Mouse (Mus musculus) embryonic facial prominence, embryonic 12.5 days (tissue): ENCODE results near the gene Lonp1. TPM values are rescaled to one million over a fixed set of nuclear protein-coding genes. Genes with fewer than 3 reads are reported as not detected.

Experiments
- ATAC-seq: fragments of 200-750 bp; cut with Nextera tagmentation; 2 replicates; pipeline ENCODE4 v1.8.0; 2017; ENCODE audit not compliant: insufficient number of reproducible peaks, insufficient read depth, low FRiP score, low TSS enrichment
- H3K27ac ChIP-seq: fragments of 300-500 bp; sonication (generic); 2 replicates; pipeline ENCODE4 v1.5.1; 2016; ENCODE audit warnings: mild to moderate bottlenecking
- H3K27me3 ChIP-seq: fragments of 300-500 bp; sonication (generic); 2 replicates; pipeline ENCODE4 v1.6.1; 2016; ENCODE audit warnings: mild to moderate bottlenecking, moderate library complexity
- H3K36me3 ChIP-seq: fragments of 300-500 bp; sonication (generic); 2 replicates; pipeline ENCODE4 v1.6.1; 2016; ENCODE audit warnings: mild to moderate bottlenecking
- H3K4me1 ChIP-seq: fragments of 300-500 bp; sonication (generic); 2 replicates; pipeline ENCODE4 v1.6.1; 2016
- H3K4me2 ChIP-seq: fragments of 300-500 bp; sonication (generic); replicated peaks from 2 replicates; pipeline ENCODE4 v1.6.1; 2016; ENCODE audit warnings: mild to moderate bottlenecking, moderate library complexity
- H3K4me3 ChIP-seq: fragments of 300-500 bp; sonication (generic); 2 replicates; pipeline ENCODE4 v1.5.1; 2016; ENCODE audit warnings: mild to moderate bottlenecking
- H3K9ac ChIP-seq: fragments of 300-500 bp; sonication (generic); 2 replicates; pipeline ENCODE4 v1.6.1; 2016; ENCODE audit warnings: mild to moderate bottlenecking, moderate library complexity
- H3K9me3 ChIP-seq: fragments of 300-500 bp; sonication (generic); 2 replicates; pipeline ENCODE4 v1.6.1; 2016; ENCODE audit warnings: mild to moderate bottlenecking, moderate library complexity
- WGBS: fragments of 180-500 bp; shearing (Covaris S2); methylation state at CpG from one replicate; pipeline ENCODE4 v1.1.7; 2016; 5-methylcytosine and 5-hydroxymethylcytosine counted together
- polyA plus RNA-seq: library from polyadenylated mRNA; unstranded; fragments of >200 nt; fragmentation: Nextera tagmentation; extraction: Ambion mirVana; gene quantifications from 2 replicates; pipeline ENCODE4 v1.2.1, GENCODE M21; 2016

Lonp1 gene
- polyA plus RNA-seq, 1 experiment from 2014 or later = 66.9 TPM

DNA sequence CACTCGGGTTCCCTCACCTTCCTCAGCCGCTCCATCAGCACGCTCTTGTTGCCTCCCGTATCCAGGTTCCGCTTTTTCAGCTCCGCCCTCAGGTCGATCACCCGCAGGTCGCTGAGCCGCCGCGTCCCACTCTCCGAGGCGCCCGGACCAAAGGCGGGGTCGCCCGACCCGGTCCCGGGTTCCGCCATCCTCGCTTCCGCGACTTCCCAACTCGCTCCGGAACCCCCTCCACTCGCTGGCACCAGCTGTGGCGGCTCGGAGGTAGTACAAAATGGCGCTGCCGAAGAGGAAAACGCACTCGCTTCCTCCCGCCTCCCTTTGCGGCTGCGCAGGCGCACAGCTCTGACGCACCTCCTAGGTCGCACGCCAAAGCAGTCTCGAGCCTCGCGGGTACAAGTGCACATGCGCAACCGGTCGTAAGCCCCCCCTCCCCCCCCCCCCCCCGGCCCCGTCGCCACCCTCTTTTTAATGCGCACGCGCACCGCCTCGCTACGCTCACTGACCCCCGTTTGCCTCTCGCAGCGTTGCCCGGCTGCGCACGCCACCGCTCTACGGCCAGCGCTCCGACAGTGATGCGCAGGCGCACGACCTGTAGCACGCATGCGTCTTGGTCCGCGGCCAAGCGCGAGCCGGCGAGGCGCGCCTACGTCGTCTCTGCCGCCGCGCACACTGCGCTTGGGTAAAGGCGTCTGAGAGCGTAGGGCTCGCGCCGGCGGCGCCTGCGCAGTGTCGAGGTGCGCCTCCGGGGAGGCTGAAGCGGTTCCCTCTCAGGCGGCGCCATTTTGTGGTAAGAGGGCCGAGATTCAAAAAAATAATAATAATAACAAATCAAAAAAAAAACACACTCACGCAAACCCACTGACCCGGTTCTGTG lies 42.2 kb downstream of the Lonp1 start, which contains the start of the genes Safb2 and Safb:
Gene Safb2, minus strand, starts transcription at position 329 of the 874 bp plus-strand sequence.
Gene Safb, plus strand, starts transcription at position 569 of the 874 bp plus-strand sequence.
- H3K27ac ChIP-seq = peak within 1 kb of the TSS; percentile 94
- H3K4me3 ChIP-seq = peak within 1 kb of the TSS; percentile 70
- WGBS = under 1% methylated on average over 85 of the region's 101 CpGs
- peak; percentile 94 for ATAC-seq
- peaks cover 34% of the 10 kb centered on the region for H3K4me1 ChIP-seq
- H3K27me3 ChIP-seq = no peaks in the 10 kb centered on the region
- peak within 1 kb of the TSS; percentile 79 for H3K9ac ChIP-seq
- H3K4me2 ChIP-seq = peak within 1 kb of the TSS; percentile 94
- H3K36me3 ChIP-seq = peaks cover 64% of the 10 kb centered on the region
- H3K9me3 ChIP-seq = no peaks in the 10 kb centered on the region

DNA sequence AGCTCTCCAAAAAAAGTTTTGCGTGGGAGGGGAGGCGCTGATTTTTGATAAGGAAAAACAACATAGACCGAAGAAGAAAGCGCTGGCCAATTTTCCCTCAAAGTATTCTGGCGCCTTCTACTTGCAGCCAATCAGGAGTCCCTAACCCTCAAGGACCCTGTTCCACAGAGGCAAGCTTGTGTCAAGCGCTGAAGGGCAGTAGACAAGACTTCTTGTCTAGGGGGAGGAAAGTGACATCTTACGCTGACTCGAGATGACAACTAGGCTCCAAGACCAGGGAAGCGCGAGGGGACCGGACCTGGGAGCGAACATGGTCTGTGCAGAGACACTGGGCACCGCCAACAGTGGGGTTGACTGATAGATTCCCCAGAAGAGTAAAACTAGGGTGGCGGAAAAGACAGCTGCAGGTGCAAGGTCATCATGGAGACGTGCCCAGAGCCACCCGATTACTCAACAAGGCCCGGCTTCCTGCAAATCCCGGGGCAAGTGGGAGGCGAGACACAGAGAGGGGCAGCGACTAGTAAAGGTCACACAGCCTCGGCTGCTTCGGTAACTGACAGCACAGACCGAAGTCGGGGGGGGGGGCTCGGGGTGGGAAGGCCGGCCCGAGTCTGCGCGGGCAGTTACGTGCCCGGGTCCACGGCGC lies 43.0 kb downstream of the Lonp1 start:
- no peak; the same call in 1 of the 2 replicates for ATAC-seq
- Histone ChIP-seq H3K27ac (peak overlapping the region; percentile 93), H3K4me2 (peak overlapping the region; percentile 94), H3K9ac (peak overlapping the region; percentile 79), H3K9me3 (no peaks in the 10 kb centered on the region), H3K4me1 (peaks cover 34% of the 10 kb centered on the region), H3K27me3 (no peaks in the 10 kb centered on the region), H3K36me3 (peaks cover 63% of the 10 kb centered on the region), H3K4me3 (peak overlapping the region; percentile 70)
- WGBS = 2% methylated on average over 33 of the region's 33 CpGs

DNA sequence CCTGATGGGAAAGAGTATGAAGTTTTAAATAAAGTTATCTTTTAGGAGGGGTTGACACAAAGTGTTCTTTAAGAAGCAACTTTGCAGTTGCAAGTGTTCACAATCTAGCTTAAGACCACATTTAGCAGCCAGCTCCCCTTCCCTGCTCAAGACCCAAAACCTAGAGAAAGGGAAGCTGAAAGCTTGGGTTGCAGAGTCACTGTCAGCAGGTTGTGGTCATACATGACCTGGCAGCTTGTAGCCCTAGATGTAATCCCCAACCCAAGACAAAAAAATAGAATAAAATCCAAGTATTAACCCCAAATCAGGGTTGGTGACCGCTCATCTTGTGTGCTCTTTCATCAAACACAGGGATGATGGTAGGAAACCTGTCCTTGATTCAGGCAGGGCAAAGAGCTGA lies 43.6 kb downstream of the Lonp1 start:
- peaks cover 63% of the 10 kb centered on the region for H3K36me3 ChIP-seq
- 79% methylated on average over 1 of the region's 1 CpGs for WGBS

DNA sequence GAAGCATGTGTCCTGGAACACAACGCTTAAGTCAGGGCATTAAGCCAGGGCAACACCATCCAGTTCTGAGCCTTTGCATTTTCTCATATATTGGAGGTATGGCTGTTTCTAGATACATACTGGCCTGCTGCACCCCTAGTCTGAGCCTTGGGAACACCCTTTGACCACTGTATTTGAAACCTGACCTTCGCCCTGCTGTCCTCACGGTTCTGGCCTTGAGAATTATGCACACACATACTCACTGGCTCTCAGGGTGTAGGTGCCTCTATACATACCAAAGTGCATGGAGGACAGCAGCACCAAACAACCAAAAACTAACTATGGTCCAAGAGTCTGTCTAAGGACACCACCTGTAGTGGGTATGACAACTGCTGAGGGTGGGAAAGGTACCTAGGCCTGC lies 53.7 kb downstream of the Lonp1 start:
- ATAC-seq = no peak

More for the DNA sequence above, 43.6 kb downstream of the Lonp1 start:
- no peak for ATAC-seq
- Histone ChIP-seq H3K27me3 (no peaks in the 10 kb centered on the region), H3K4me1 (peaks cover 34% of the 10 kb centered on the region), H3K27ac (no peak overlapping the region), H3K9ac (peak overlapping the region; percentile 79), H3K4me3 (peak overlapping the region; percentile 70), H3K9me3 (no peaks in the 10 kb centered on the region), H3K4me2 (peak overlapping the region; percentile 94)

DNA sequence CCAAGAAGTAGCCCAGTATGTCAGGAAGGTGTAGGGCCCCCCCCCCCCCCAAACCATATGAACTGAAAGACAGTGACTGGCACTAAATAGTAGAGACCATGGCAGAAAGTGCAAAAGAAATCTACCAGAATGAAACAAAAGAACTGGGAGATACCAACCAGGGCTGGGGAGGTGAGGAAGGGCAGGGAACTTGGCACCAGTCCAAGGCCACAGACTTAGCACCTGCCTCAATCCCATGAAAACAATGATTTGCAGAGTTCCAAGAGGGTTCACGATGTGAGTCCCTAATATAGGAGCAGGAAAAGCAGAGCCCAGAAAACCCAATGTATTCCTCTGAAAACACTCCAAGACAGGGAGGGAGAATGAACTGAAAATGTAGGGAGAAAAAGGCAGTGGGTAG lies 54.5 kb downstream of the Lonp1 start:
- no peak overlapping the region for H3K4me3 ChIP-seq
- ATAC-seq = no peak
- 78% methylated on average over 1 of the region's 1 CpGs for WGBS
- H3K9me3 ChIP-seq = no peaks in the 10 kb centered on the region
- H3K4me2 ChIP-seq = no peak overlapping the region
- H3K27ac ChIP-seq = no peak overlapping the region
- peaks cover 86% of the 10 kb centered on the region for H3K36me3 ChIP-seq
- no peaks in the 10 kb centered on the region for H3K27me3 ChIP-seq
- no peak overlapping the region for H3K9ac ChIP-seq
- no peaks in the 10 kb centered on the region for H3K4me1 ChIP-seq

More for the DNA sequence above, 53.7 kb downstream of the Lonp1 start:
- Histone ChIP-seq H3K4me2 (no peak overlapping the region), H3K27ac (no peak overlapping the region), H3K27me3 (no peaks in the 10 kb centered on the region), H3K36me3 (peaks cover 86% of the 10 kb centered on the region), H3K9ac (no peak overlapping the region), H3K9me3 (no peaks in the 10 kb centered on the region), H3K4me1 (no peaks in the 10 kb centered on the region), H3K4me3 (no peak overlapping the region)
- 95% methylated on average over 3 of the region's 3 CpGs for WGBS

DNA sequence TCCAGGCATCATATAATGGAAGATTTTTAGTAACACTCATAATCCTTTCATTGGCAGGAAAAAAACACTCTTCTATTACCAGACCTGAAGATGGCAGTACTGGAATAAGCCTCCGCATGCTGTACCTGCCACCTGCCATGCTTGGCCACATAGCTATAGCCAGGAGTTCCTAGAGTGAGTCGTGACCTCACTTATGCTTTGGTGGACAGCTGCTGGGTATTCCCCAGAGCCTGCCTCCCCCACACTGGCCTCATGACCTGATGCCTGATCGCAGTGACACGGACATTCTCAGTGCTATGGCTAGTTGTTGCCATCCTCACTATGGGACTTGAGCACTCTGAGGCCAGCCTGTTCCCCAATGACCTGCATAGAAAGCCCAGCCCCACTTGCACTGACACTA lies 56.4 kb downstream of the Lonp1 start:
- H3K9ac ChIP-seq = no peak overlapping the region
- no peak overlapping the region for H3K4me3 ChIP-seq
- no peak overlapping the region for H3K27ac ChIP-seq
- H3K27me3 ChIP-seq = no peaks in the 10 kb centered on the region
- H3K9me3 ChIP-seq = no peaks in the 10 kb centered on the region
- no peak overlapping the region for H3K4me2 ChIP-seq
- ATAC-seq = no peak
- peaks cover 91% of the 10 kb centered on the region for H3K36me3 ChIP-seq
- WGBS = 91% methylated on average over 4 of the region's 4 CpGs
- H3K4me1 ChIP-seq = no peaks in the 10 kb centered on the region

DNA sequence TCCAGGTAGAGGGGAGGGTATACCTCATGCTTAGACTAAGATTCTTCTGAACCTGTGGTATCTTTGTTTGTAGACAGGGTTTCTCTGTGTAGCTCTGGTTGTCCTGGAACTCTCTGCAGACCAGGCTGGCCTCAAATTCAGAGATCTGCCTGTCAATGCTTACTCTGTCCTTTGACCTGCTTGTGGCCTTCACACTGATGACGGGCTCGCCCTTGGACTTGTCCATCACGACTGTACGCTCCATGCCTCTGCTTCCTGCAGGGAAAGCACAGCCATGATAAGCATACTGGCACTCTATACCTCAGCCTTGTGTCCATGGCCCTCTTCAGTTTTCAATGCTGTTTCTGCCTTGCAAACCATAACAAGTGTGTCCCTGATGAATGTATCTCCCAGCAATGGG lies 59.3 kb downstream of the Lonp1 start:
- Histone ChIP-seq H3K9me3 (no peaks in the 10 kb centered on the region), H3K27ac (no peak overlapping the region), H3K27me3 (no peaks in the 10 kb centered on the region), H3K4me3 (no peak overlapping the region), H3K4me1 (no peaks in the 10 kb centered on the region), H3K4me2 (no peak overlapping the region), H3K36me3 (peaks cover 93% of the 10 kb centered on the region), H3K9ac (no peak overlapping the region)
- no peak for ATAC-seq
- WGBS = 97% methylated on average over 4 of the region's 4 CpGs

DNA sequence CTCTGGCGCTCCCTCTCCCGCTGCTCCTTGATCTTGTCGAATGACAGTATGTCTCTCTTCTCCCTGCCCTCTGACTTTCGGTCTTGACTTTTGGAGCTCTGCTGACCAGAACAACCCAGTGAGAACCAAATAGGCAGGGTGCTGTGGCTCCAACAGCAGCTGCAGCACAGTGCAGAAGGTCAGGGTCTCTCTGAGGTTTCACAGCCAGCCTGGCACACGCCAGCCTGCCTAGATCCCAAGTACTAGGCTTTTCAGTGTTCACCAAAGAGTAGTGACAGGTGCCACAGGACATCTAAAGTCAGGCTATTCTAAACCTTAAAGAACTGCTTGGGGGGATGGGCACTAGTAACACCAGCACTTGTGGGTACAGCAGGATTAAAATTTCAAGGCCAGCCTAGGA lies 59.8 kb downstream of the Lonp1 start:
- WGBS = 87% methylated on average over 5 of the region's 5 CpGs
- Histone ChIP-seq H3K27me3 (no peaks in the 10 kb centered on the region), H3K36me3 (peaks cover 93% of the 10 kb centered on the region), H3K4me3 (no peak overlapping the region), H3K4me1 (no peaks in the 10 kb centered on the region), H3K9ac (no peak overlapping the region), H3K9me3 (no peaks in the 10 kb centered on the region), H3K27ac (no peak overlapping the region), H3K4me2 (no peak overlapping the region)
- ATAC-seq = no peak

DNA sequence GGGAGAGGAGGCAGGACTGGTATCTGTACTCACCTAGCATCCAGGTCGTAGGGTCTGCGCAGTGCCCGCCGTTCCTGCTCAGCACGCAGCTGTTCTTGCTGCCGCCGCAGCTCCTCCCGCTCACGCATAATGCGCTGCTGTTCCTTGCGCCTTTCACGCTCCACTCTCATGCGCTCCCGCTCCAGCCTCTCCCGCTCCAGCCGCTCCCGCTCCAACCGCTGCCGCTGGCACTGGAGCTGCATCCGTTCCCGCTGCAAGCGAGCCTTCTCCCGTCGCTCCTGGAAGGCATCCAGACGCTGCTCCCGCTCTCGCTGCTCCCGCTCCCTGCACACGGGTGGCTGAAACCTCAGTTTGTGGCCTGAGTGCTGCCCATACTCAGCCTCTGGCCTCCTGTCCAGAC lies 60.4 kb downstream of the Lonp1 start:
- Histone ChIP-seq H3K4me3 (no peak overlapping the region), H3K27ac (no peak overlapping the region), H3K9me3 (no peaks in the 10 kb centered on the region), H3K36me3 (peaks cover 93% of the 10 kb centered on the region), H3K4me1 (no peaks in the 10 kb centered on the region), H3K4me2 (no peak overlapping the region), H3K9ac (no peak overlapping the region), H3K27me3 (no peaks in the 10 kb centered on the region)
- ATAC-seq = no peak
- 94% methylated on average over 29 of the region's 29 CpGs for WGBS

Other genes with a start within 250 kb of the Lonp1 start
- gene Ptprs, start 150.4 kb downstream of the Lonp1 start, polyA plus RNA-seq = 158 and 167 TPM in 2 replicates
- gene Znrf4, start 114.5 kb downstream of the Lonp1 start, polyA plus RNA-seq = not detected in 2 replicates
- gene Gm20219, start 72.5 kb downstream of the Lonp1 start, polyA plus RNA-seq = 1.4 and 1.7 TPM in 2 replicates
- gene Safb2, start 42.3 kb downstream of the Lonp1 start, polyA plus RNA-seq = 98.7 and 100 TPM in 2 replicates
- 152 and 157 TPM in 2 replicates for gene Safb, start 42.1 kb downstream of the Lonp1 start, polyA plus RNA-seq
- 208 and 214 TPM in 2 replicates for gene 2410015M20Rik, start 17.1 kb downstream of the Lonp1 start, polyA plus RNA-seq
- 1,591 and 1,618 TPM in 2 replicates for gene Rpl36, start 13.5 kb downstream of the Lonp1 start, polyA plus RNA-seq
- gene Catsperd, start 1.3 kb upstream of the Lonp1 start, polyA plus RNA-seq = 0.74 and 0.88 TPM in 2 replicates
- gene Ranbp3, start 46.4 kb upstream of the Lonp1 start, polyA plus RNA-seq = 108 and 118 TPM in 2 replicates
- gene Ndufa11, start 90.9 kb upstream of the Lonp1 start, polyA plus RNA-seq = 371 and 409 TPM in 2 replicates
- gene Vmac, start 91.1 kb upstream of the Lonp1 start, polyA plus RNA-seq = 19.4 and 20.8 TPM in 2 replicates
- 10.9 and 11.9 TPM in 2 replicates for gene Nrtn, start 130.6 kb upstream of the Lonp1 start, polyA plus RNA-seq
- 44.1 and 47.2 TPM in 2 replicates for gene Dus3l, start 137.9 kb upstream of the Lonp1 start, polyA plus RNA-seq
- gene Prr22, start 143.4 kb upstream of the Lonp1 start, polyA plus RNA-seq = 1.4 TPM in 2 replicates
- 5.5 and 5.7 TPM in 2 replicates for gene Rfx2, start 204.1 kb upstream of the Lonp1 start, polyA plus RNA-seq
- gene Acsbg2, start 247.6 kb upstream of the Lonp1 start, polyA plus RNA-seq = not detected in 2 replicates
- gene 1700061G19Rik, start 248.6 kb upstream of the Lonp1 start, polyA plus RNA-seq = 0.42 and 0.51 TPM in 2 replicates